Mouse (Mus musculus) thymus, adult 2 months (tissue): Measurements from ENCODE around the gene Mrpl41.

ENCODE experiments used
- CTCF ChIP-seq: fragments of 200-500 bp; IDR thresholded peaks from 2 replicates; pipeline ENCODE4 v1.5.1; 2012; ENCODE audit warnings: mild to moderate bottlenecking, control low read depth, low read length, moderate library complexity, borderline replicate concordance; ENCODE audit not compliant: control insufficient read depth, poor library complexity, insufficient read depth; ENCODE audit errors: extremely low read depth
- POLR2A ChIP-seq: fragments of 200-500 bp; IDR thresholded peaks from 2 replicates; pipeline ENCODE4 v1.6.1; 2012; ENCODE audit warnings: mild to moderate bottlenecking, low read length, control low read depth, moderate library complexity; ENCODE audit not compliant: control insufficient read depth, poor library complexity, insufficient read depth; ENCODE audit errors: extremely low read depth

DNA sequence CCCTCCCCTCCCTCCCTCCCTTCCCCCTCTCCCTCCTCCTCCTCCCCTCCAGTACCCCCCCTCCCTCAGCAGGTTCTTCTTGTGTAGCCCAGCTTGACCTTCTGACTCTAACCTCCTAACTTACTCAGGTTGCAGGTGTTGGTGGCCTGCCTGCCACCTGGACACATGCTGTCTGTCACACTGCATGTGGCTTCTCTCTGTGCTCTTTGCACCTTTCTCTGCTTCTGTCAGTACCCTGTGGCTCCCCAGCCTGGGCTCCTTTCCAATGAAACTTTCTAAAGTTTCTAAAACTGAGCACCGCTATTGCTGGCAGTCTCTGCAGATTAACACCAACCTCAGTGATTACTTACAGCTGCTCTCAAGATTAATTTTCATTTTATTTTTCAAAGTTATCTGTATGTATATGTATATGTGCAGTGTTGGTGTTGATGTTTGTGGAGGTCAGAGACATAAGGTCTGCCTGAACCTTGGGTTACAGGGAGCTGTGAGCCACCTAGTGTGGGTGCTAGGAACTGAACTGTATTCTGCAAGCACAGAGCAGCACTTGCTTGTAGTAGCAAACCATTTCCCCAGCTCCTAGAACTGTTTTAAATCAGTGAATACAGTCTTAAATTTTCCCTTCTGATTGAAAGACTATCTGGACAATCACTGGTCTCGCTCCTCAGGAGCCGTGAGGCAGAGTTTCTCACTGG lies 25.8 kb upstream of the Mrpl41 start:
- TF ChIP-seq POLR2A: no peak
- no peak for TF ChIP-seq CTCF
